Mouse (Mus musculus): ENCODE data around the gene Ptgfrn. TPM values are rescaled to one million over a fixed set of nuclear protein-coding genes. Genes with fewer than 3 reads are reported as not detected.

Ptgfrn gene
- polyA plus RNA-seq, 1 experiment = 62.8 TPM

GRCm38 (mm10) chr3:101029339-101029738, 80.7 kb downstream of the Ptgfrn start, which contains the start of gene Cd101:
TSS of gene Cd101 (minus strand) at chr3:101029556.
- H3K4me2 ChIP-seq (ENCODE audit: low read depth) = no peak within 1 kb of the TSS
- H3K36me3 ChIP-seq (ENCODE audit: control insufficient read depth, insufficient read depth) = no peaks in the 10 kb centered on the region
- no peak for TF ChIP-seq TCF3 (IDR thresholded peaks at IDR 0.05; ENCODE audit: insufficient read length, low read depth)
- TF ChIP-seq SRF (IDR thresholded peaks at IDR 0.05; ENCODE audit: control insufficient read depth, insufficient read length, low read depth) = no peak
- TF ChIP-seq CEBPB (IDR thresholded peaks at IDR 0.05; ENCODE audit: insufficient read depth, poor library complexity, severe bottlenecking) = no peak
- no peak for TF ChIP-seq TCF12 (IDR thresholded peaks at IDR 0.05; ENCODE audit: insufficient read depth, poor library complexity, severe bottlenecking)
- no peak for TF ChIP-seq REST (IDR thresholded peaks at IDR 0.05; ENCODE audit: insufficient read depth, insufficient read length)
- TF ChIP-seq E2F4 (IDR thresholded peaks at IDR 0.05; ENCODE audit: insufficient read depth) = no peak
- H3ac ChIP-seq (ENCODE audit: control insufficient read depth, insufficient read length) = no peak within 1 kb of the TSS
- H3K4me3 ChIP-seq = no peak within 1 kb of the TSS
- H3K27me3 ChIP-seq (ENCODE audit: control insufficient read depth, insufficient read depth, insufficient read length) = no peaks in the 10 kb centered on the region
- H3K79me2 ChIP-seq (ENCODE audit: control insufficient read depth, insufficient read depth) = no peaks in the 10 kb centered on the region

GRCm38 (mm10) chr3:101026741-101027140, 83.3 kb downstream of the Ptgfrn start:
- no peak for TF ChIP-seq POLR2A (IDR thresholded peaks at IDR 0.05; ENCODE audit: insufficient read length, low read depth)
- TF ChIP-seq CEBPB (IDR thresholded peaks at IDR 0.05; ENCODE audit: insufficient read depth, poor library complexity, severe bottlenecking) = no peak
- no peak for TF ChIP-seq MYOD1 (IDR thresholded peaks at IDR 0.05; ENCODE audit: control insufficient read depth in 1 of 3, insufficient read length in 2 of 3, low read depth in 2 of 3)
- TF ChIP-seq TCF12 (IDR thresholded peaks at IDR 0.05; ENCODE audit: insufficient read depth, poor library complexity, severe bottlenecking) = no peak
- no peak for TF ChIP-seq USF1 (IDR thresholded peaks at IDR 0.05; ENCODE audit: low read depth)
- no peak for TF ChIP-seq MAX (IDR thresholded peaks at IDR 0.05; ENCODE audit: low read depth)
- TF ChIP-seq REST (IDR thresholded peaks at IDR 0.05; ENCODE audit: insufficient read depth, insufficient read length) = no peak
- TF ChIP-seq MYOG (IDR thresholded peaks at IDR 0.05; ENCODE audit: control insufficient read depth in 1 of 3, insufficient read depth in 1 of 3, insufficient read length in 2 of 3, low read depth in 2 of 3) = no peak
- TF ChIP-seq SRF (IDR thresholded peaks at IDR 0.05; ENCODE audit: control insufficient read depth, insufficient read length, low read depth) = no peak
- Histone ChIP-seq H3K27me3 (ENCODE audit: control insufficient read depth, insufficient read depth, insufficient read length) (no peaks in the 10 kb centered on the region), H3K79me2 (ENCODE audit: control insufficient read depth, insufficient read depth) (no peaks in the 10 kb centered on the region), H3K4me3 (no peak overlapping the region), H3ac (ENCODE audit: control insufficient read depth, insufficient read length) (no peak overlapping the region), H3K4me2 (ENCODE audit: low read depth) (no peak overlapping the region), H3K36me3 (ENCODE audit: control insufficient read depth, insufficient read depth) (no peaks in the 10 kb centered on the region)

GRCm38 (mm10) chr3:101022967-101023366, 87.1 kb downstream of the Ptgfrn start:
- Histone ChIP-seq H3K36me3 (ENCODE audit: control insufficient read depth, insufficient read depth) (no peaks in the 10 kb centered on the region), H3K79me2 (ENCODE audit: control insufficient read depth, insufficient read depth) (no peaks in the 10 kb centered on the region), H3K4me3 (no peak overlapping the region), H3K27me3 (ENCODE audit: control insufficient read depth, insufficient read depth, insufficient read length) (no peaks in the 10 kb centered on the region), H3ac (ENCODE audit: control insufficient read depth, insufficient read length) (no peak overlapping the region), H3K4me2 (ENCODE audit: low read depth) (no peak overlapping the region)
- TF ChIP-seq SRF (IDR thresholded peaks at IDR 0.05; ENCODE audit: control insufficient read depth, insufficient read length, low read depth) = no peak

- TF ChIP-seq CEBPB (IDR thresholded peaks at IDR 0.05; ENCODE audit: insufficient read depth, poor library complexity, severe bottlenecking) (no peak), TCF12 (IDR thresholded peaks at IDR 0.05; ENCODE audit: insufficient read depth, poor library complexity, severe bottlenecking) (no peak), POLR2AphosphoS2 (IDR thresholded peaks at IDR 0.05; ENCODE audit: insufficient read length, low read depth) (no peak), TCF3 (IDR thresholded peaks at IDR 0.05; ENCODE audit: insufficient read length, low read depth) (no peak), USF1 (IDR thresholded peaks at IDR 0.05; ENCODE audit: low read depth) (no peak), MAX (IDR thresholded peaks at IDR 0.05; ENCODE audit: low read depth) (no peak), SRF (IDR thresholded peaks at IDR 0.05; ENCODE audit: control insufficient read depth, insufficient read length, low read depth) (no peak), MYOG (IDR thresholded peaks at IDR 0.05; ENCODE audit: control insufficient read depth in 1 of 3, insufficient read depth in 1 of 3, insufficient read length in 2 of 3, low read depth in 2 of 3) (no peak), MYOD1 (IDR thresholded peaks at IDR 0.05; ENCODE audit: control insufficient read depth in 1 of 3, insufficient read length in 2 of 3, low read depth in 2 of 3) (no peak), REST (IDR thresholded peaks at IDR 0.05; ENCODE audit: insufficient read depth, insufficient read length) (no peak), E2F4 (IDR thresholded peaks at IDR 0.05; ENCODE audit: insufficient read depth) (no peak), POLR2A (IDR thresholded peaks at IDR 0.05; ENCODE audit: insufficient read length, low read depth) (no peak)
- no peaks in the 10 kb centered on the region for H3K27me3 ChIP-seq (ENCODE audit: control insufficient read depth, insufficient read depth, insufficient read length)
- no peak overlapping the region for H3K4me2 ChIP-seq (ENCODE audit: low read depth)
These were observed 88.5 kb downstream of the Ptgfrn start for GRCm38 (mm10) chr3:101021481-101022051.

GRCm38 (mm10) chr3:101021073-101021472, 89.0 kb downstream of the Ptgfrn start:
- Histone ChIP-seq H3K4me2 (ENCODE audit: low read depth) (no peak overlapping the region), H3K36me3 (ENCODE audit: control insufficient read depth, insufficient read depth) (no peaks in the 10 kb centered on the region), H3K27me3 (ENCODE audit: control insufficient read depth, insufficient read depth, insufficient read length) (no peaks in the 10 kb centered on the region), H3K4me3 (no peak overlapping the region), H3K79me2 (ENCODE audit: control insufficient read depth, insufficient read depth) (no peaks in the 10 kb centered on the region), H3ac (ENCODE audit: control insufficient read depth, insufficient read length) (no peak overlapping the region)
- TF ChIP-seq E2F4 (IDR thresholded peaks at IDR 0.05; ENCODE audit: insufficient read depth) (no peak), TCF3 (IDR thresholded peaks at IDR 0.05; ENCODE audit: insufficient read length, low read depth) (no peak), REST (IDR thresholded peaks at IDR 0.05; ENCODE audit: insufficient read depth, insufficient read length) (no peak), SRF (IDR thresholded peaks at IDR 0.05; ENCODE audit: control insufficient read depth, insufficient read length, low read depth) (no peak), POLR2AphosphoS2 (IDR thresholded peaks at IDR 0.05; ENCODE audit: insufficient read length, low read depth) (no peak), MYOD1 (IDR thresholded peaks at IDR 0.05; ENCODE audit: control insufficient read depth in 1 of 3, insufficient read length in 2 of 3, low read depth in 2 of 3) (no peak), TCF12 (IDR thresholded peaks at IDR 0.05; ENCODE audit: insufficient read depth, poor library complexity, severe bottlenecking) (no peak), POLR2A (IDR thresholded peaks at IDR 0.05; ENCODE audit: insufficient read length, low read depth) (no peak), MYOG (IDR thresholded peaks at IDR 0.05; ENCODE audit: control insufficient read depth in 1 of 3, insufficient read depth in 1 of 3, insufficient read length in 2 of 3, low read depth in 2 of 3) (no peak), USF1 (IDR thresholded peaks at IDR 0.05; ENCODE audit: low read depth) (no peak), CEBPB (IDR thresholded peaks at IDR 0.05; ENCODE audit: insufficient read depth, poor library complexity, severe bottlenecking) (no peak)

More at GRCm38 (mm10) chr3:101021481-101022051, 88.5 kb downstream of the Ptgfrn start:
- Histone ChIP-seq H3K79me2 (ENCODE audit: control insufficient read depth, insufficient read depth) (no peaks in the 10 kb centered on the region), H3K4me3 (no peak overlapping the region), H3K36me3 (ENCODE audit: control insufficient read depth, insufficient read depth) (no peaks in the 10 kb centered on the region), H3ac (ENCODE audit: control insufficient read depth, insufficient read length) (no peak overlapping the region)

Data from myocyte (in vitro differentiated cells).